Mouse (Mus musculus): ENCODE results near the gene Bcas1. TPM values are rescaled to one million over a fixed set of nuclear protein-coding genes. Genes with fewer than 3 reads are reported as not detected.
"Not testable (repeated sequence)": the region's sequence is repeated elsewhere in the genome, so short reads cannot be mapped to it uniquely, and the experiment has no call there.

Gene Bcas1
- under 1 TPM; 0.35 to 0.66 TPM for total RNA-seq (2021)
- polyA plus RNA-seq (2012; rRNA removed), result not detected in 2 replicates
- long read RNA-seq, result 0 reads

- DNase-seq, result no peak
Measured at GRCm38 (mm10) chr2:170427704-170428103, at the start of gene Bcas1. Gene Bcas1 (minus strand): TSS chr2:170427845.

DNA sequence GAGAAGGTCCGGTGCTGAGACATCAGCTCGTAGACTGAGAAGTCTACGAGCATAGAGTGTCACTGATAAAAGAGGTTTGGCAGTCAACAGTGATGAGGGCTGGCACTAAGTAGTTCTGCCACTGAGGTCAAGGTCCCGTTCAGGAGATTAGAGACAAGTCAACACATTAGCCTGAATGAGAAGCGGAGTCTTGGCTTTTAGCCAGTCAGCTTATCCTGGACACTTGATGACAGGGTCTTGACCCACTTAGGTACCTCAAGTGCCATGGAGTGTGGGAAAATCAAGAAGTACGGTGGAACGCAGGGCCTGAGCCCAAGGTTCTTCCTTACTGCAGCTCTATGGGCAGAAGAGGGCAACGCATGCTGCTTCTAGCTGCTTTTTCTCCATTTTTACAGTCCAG, 49.0 kb upstream of the Bcas1 start:
- DNase-seq, result peak; percentile 16

DNA sequence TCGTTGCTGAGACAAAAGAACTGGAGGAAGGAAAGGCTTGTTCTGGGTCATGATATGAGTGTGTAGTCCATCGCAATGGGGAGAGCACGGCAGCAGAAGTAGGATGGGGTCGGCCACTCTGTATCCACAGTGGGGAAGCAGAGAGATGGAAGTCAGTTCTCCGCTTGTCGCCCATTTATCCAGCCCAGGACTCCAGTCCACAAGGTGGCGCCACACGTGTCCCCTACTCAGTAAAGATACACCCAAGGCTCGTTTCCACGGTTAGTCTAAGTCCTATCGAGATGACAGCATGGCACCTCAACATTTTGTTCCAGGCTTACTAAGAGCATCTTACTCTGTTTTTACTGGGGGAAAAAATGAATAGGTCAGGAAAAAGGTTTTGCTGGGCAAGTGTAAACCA, 48.6 kb upstream of the Bcas1 start:
- peak; percentile 12 for DNase-seq

DNA sequence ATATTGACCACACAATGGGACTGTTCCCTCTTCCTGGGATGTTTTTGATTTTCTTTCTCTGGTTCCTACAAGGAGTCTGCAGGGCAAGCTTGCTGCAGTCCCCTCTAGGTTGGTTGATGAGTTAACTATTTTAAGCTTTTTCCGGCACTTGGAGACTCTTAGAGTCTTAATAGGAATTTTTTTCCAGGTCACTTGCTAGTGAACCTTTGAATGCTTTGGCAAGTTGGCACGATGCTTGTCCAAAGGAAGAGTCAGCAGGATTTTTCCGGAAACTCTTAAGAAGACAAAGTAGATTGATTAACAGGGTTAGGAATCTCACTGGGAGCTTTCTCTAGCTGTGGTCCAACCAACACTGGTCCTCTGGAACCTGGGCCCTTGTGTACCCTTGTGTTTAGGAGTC, 47.5 kb upstream of the Bcas1 start:
- DNase-seq, result no peak

DNA sequence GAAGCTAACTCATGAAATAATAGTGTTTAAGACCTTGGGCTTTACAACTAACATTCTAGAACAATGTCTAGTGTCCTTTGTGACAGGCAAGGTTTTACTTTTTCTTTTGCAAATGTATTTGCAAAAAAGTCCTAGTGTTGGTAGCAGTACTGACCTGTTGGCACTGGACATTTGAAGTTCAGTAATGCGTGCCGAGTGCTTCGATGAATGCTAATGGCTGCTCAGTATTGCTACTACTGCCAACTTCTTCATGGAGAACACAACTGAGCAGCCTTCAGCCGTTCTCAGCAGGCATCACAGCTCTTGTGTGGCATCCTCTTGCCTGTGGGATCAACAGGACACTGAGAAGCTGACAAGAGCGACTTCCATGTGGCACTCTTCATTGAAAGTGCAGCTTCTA, 46.5 kb upstream of the Bcas1 start:
- DNase-seq, result no peak

DNA sequence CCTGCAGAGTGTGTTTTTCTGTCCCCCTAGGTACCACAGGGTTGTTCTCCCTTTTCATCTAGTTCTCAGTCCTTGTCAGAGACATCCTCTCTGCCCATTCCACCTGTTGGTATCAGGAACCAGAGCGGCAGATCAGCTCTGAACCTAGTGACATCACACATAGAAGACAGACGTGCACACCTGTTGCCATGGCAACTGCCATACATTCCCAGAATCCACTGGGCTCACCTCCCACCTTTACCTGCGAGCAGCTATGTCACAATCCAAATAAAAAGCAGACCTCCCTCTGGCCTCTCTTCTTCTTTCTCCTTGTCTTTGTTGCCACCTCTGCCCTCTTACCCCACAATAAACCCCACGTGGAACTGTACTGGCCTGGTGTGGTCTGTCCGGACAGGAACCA, 42.9 kb upstream of the Bcas1 start:
- DNase-seq, result no peak

GRCm38 (mm10) chr2:170469616-170470308, 42.1 kb upstream of the Bcas1 start:
- peak; percentile 84 for DNase-seq

- DNase-seq, result no peak
Measured at GRCm38 (mm10) chr2:170468009-170468408, 40.4 kb upstream of the Bcas1 start.

GRCm38 (mm10) chr2:170464817-170465216, 37.2 kb upstream of the Bcas1 start:
- DNase-seq, result no peak

- DNase-seq, result no peak
Measured at GRCm38 (mm10) chr2:170461652-170462051, 34.0 kb upstream of the Bcas1 start.

GRCm38 (mm10) chr2:170459805-170460204, 32.2 kb upstream of the Bcas1 start:
- peak; percentile 27 for DNase-seq

GRCm38 (mm10) chr2:170459183-170459582, 31.5 kb upstream of the Bcas1 start:
- DNase-seq, result no peak

DNA sequence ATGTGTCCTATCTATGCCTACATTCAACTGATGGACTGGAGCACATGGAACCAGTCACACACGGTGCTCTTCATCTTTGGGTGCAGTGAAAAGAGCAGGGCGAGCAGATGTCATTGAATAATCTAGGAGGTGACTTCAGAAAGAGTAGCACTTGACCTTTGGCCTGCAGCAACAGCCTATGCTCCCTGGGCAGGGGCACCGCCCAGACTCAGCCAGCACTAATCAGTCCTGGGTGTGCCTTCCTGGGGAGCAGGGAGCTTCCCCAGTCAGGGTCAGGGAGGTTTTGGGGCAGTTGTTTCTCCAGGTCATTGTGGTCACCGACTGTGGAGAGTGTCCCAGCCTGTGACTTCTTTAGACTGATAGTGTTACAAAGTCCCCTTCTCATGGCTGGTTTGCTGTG, 26.2 kb upstream of the Bcas1 start:
- DNase-seq, result not testable (repeated sequence)

- DNase-seq, result peak; percentile 68
Measured at GRCm38 (mm10) chr2:170450933-170451332, 23.3 kb upstream of the Bcas1 start.

DNA sequence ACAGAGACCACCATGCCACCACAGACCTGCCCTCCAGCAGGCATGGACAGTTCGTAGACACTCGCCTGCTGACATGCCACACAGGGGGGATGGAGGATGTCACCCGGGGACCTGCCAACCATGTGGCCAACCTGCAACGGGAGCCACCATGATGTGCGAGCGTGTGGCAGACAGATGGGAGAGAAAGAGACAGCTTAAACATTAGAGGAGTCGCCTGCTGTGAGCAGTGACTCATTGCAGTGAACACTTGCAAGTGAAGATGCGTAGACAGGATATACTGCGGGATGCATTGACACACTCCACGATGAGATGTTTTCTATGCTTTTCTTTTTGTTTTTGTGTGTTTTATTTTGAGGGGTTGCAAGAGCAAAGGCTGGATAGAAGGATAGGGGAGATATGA, 20.0 kb upstream of the Bcas1 start:
- DNase-seq, result no peak

GRCm38 (mm10) chr2:170446843-170447383, 19.3 kb upstream of the Bcas1 start:
- DNase-seq, result peak; percentile 30

DNA sequence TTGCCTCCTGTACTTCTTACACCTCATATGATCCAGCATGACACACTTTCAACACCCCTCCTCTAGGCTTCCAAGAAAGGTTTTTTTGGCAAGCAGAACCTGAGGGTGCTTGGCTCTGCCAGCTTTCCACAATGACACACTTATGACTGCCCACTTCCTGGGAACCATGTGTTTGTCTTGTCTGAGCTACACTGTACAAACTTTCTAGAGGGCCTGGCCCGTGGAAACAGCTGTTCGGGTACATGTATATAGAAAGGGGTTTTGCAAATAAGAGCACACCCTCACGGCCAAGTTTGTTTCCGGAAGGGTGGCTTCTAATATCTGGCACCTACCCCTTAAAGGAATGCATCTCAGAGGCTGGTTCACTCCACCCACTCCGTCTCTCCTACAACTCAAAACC, 18.2 kb upstream of the Bcas1 start:
- DNase-seq, result no peak

DNA sequence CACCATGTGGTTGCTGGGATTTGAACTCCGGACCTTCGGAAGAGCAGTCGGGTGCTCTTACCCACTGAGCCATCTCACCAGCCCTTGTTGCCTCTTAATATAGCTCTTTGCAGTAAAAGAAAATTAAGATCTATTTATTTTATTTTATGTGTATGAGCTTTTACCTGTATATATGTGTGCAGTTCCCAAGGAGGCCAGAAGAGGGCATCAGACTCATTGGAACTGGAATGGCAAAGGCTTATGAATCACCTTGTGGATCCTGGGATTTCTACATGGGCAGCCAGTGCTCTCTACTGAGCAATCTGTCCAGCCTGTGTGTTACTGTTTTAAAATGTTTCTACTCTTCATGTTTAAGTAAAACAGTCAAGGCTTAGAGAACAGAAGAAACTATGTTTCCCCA, 14.9 kb upstream of the Bcas1 start:
- peak; percentile 17 for DNase-seq

GRCm38 (mm10) chr2:170438782-170439181, 11.1 kb upstream of the Bcas1 start:
- no peak for DNase-seq

DNA sequence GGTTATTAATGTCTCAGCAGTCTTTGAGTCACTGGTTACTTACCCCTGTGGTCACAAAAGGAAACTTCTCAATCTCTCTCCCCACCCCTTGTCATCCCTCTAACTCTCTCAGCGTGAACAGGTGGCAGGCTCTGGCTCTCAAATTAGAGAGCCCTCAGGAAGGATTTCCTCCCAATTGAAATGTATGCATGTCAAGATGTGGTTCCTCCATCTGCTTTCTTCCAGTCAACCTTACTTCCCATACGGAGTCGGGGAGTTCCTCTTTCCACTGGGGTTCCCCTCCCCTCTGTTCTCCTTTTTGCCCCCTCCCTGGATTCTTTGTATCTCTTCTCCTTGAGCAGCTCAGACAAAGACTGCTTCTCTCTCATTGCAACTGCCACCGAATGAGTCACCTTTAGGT, 8.6 kb upstream of the Bcas1 start:
- DNase-seq, result no peak

DNA sequence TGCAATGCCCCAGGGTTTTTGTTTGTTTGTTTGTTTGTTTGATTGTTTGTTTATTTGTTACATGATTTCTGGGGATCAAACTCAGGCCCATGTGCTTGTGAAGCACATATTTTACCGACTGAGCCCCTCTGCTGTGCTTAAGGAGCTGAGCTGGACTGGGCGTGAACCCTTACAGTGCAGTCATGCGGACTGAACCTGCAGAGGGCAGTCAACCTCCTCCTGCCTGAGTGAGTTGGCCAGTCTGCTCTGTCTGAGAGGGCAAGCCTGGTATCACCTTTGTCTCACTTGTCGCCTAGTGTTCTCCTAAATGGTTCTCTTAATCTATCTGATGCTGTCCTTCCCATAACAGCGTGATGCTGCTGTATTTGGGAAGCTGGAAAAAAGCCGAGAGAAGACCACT, 4.5 kb upstream of the Bcas1 start:
- no peak for DNase-seq

GRCm38 (mm10) chr2:170428966-170429365, 1.3 kb upstream of the Bcas1 start:
- DNase-seq, result no peak

DNA sequence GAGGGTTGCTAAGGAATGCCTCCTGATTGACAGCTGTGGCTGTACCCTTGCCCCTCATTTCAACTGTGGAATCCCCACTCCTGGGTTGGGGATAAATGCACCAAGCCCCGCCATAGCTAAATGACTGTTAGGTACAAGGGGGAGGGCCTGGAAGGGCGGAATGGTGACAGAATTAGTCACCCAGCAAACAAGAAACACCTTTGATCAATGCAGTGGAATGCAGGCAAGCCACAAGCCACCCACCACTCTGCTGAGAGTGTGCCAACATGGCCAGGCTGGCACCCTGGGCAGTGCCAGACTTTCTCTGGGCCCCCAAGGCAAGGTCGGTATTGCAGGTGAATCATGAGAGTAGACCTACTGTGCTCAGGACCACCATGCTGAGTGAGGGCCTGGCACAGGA, 3.5 kb downstream of the Bcas1 start:
- no peak for DNase-seq

DNA sequence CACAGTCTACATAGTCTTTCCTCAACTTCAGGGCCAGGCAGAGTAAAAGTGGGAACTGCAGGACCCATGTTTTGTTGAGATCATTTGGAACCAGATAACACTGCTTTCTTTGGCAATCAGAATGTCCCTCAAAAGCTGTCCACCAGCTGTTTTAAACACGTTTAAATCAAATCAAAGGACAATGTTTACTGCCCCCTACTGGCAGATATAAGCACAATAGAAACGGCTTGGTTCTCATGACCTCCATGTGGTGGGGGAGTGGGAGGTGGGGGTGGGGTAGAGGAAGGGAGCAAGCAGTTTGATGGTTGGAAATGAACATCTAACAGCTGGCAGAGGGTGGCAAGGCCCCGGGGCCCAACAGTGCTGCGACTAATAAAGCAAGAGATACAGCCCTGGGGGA, 5.7 kb downstream of the Bcas1 start:
- no peak for DNase-seq

Data from adrenal gland, adult 2 months (tissue).